Mouse (Mus musculus): ENCODE results near the gene Siah1b.

The Siah1b gene

GRCm38 (mm10) chrX:164076040-164076775 is at the start of gene Siah1b:
Gene Siah1b (minus strand): TSS chrX:164076493.
- DNase-seq (ENCODE audit: extremely low read depth, low read depth): peak; percentile 98

GRCm38 (mm10) chrX:164123942-164124341 is 47.6 kb upstream of the Siah1b start:
- no peak for DNase-seq (ENCODE audit: extremely low read depth, low read depth)

- DNase-seq (ENCODE audit: extremely low read depth, low read depth): no peak
These were observed 37.5 kb upstream of the Siah1b start for GRCm38 (mm10) chrX:164113744-164114143.

- DNase-seq (ENCODE audit: extremely low read depth, low read depth): no peak
These were observed 34.9 kb upstream of the Siah1b start for GRCm38 (mm10) chrX:164111146-164111545.

- no peak for DNase-seq (ENCODE audit: extremely low read depth, low read depth)
These were observed 26.4 kb upstream of the Siah1b start for GRCm38 (mm10) chrX:164102656-164103055.

- no peak for DNase-seq (ENCODE audit: extremely low read depth, low read depth)
These were observed 25.9 kb upstream of the Siah1b start for GRCm38 (mm10) chrX:164102198-164102597.

GRCm38 (mm10) chrX:164101483-164101882 is 25.2 kb upstream of the Siah1b start:
- no peak for DNase-seq (ENCODE audit: extremely low read depth, low read depth)

GRCm38 (mm10) chrX:164095838-164096237 is 19.5 kb upstream of the Siah1b start:
- no peak for DNase-seq (ENCODE audit: extremely low read depth, low read depth)

GRCm38 (mm10) chrX:164093435-164093834 is 17.1 kb upstream of the Siah1b start:
- DNase-seq (ENCODE audit: extremely low read depth, low read depth): peak; percentile 58

- DNase-seq (ENCODE audit: extremely low read depth, low read depth): peak; percentile 62
These were observed 16.2 kb upstream of the Siah1b start for GRCm38 (mm10) chrX:164092300-164093169.

- DNase-seq (ENCODE audit: extremely low read depth, low read depth): no peak
These were observed 13.6 kb upstream of the Siah1b start for GRCm38 (mm10) chrX:164089916-164090315.

- DNase-seq (ENCODE audit: extremely low read depth, low read depth): no peak
These were observed 12.3 kb upstream of the Siah1b start, which contains the start of gene Cltrn for GRCm38 (mm10) chrX:164088582-164088981. Gene Cltrn (plus strand): TSS chrX:164088830.

- peak; percentile 68 for DNase-seq (ENCODE audit: extremely low read depth, low read depth)
These were observed 5.7 kb upstream of the Siah1b start for GRCm38 (mm10) chrX:164082030-164082429.

- DNase-seq (ENCODE audit: extremely low read depth, low read depth): no peak
These were observed 7.3 kb downstream of the Siah1b start for GRCm38 (mm10) chrX:164068968-164069367.

- peak; percentile 77 for DNase-seq (ENCODE audit: extremely low read depth, low read depth)
These were observed 10.1 kb downstream of the Siah1b start for GRCm38 (mm10) chrX:164066185-164066584.

GRCm38 (mm10) chrX:164059070-164059469 is 17.2 kb downstream of the Siah1b start:
- peak; percentile 55 for DNase-seq (ENCODE audit: extremely low read depth, low read depth)

- no peak for DNase-seq (ENCODE audit: extremely low read depth, low read depth)
These were observed 17.8 kb downstream of the Siah1b start for GRCm38 (mm10) chrX:164058523-164058922.

GRCm38 (mm10) chrX:164055726-164056125 is 20.6 kb downstream of the Siah1b start:
- DNase-seq (ENCODE audit: extremely low read depth, low read depth): peak; percentile 92

GRCm38 (mm10) chrX:164046736-164047135 is 29.6 kb downstream of the Siah1b start:
- DNase-seq (ENCODE audit: extremely low read depth, low read depth): no peak

GRCm38 (mm10) chrX:164042069-164042468 is 34.2 kb downstream of the Siah1b start:
- no peak for DNase-seq (ENCODE audit: extremely low read depth, low read depth)

- DNase-seq (ENCODE audit: extremely low read depth, low read depth): no peak
These were observed 37.4 kb downstream of the Siah1b start for GRCm38 (mm10) chrX:164038882-164039281.

GRCm38 (mm10) chrX:164035931-164036330 is 40.4 kb downstream of the Siah1b start:
- DNase-seq (ENCODE audit: extremely low read depth, low read depth): no peak

All from MEL-GATA-1-ER (cell line).